In the genomic region with DNA sequence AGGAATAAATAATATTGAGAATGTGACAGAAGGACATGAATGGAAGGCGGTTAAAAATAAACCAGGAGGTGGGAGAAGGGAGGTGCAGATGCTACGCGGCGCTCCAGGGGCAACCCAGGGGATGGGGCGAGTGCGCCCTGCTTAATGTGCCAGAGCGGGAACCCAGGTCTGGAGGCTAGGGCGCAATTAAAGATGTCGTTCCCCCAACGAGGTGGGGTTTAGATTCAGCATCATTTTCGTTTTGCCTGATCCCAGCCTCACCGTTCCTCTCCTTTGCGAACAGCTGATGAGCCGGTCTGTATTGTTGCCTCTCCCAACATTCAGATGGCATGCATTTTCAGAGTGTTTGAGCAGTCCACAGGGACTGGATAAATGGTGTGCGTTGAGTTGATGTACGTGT, we compare ENCODE assay signal across 8 mouse cellular contexts. TPM values are rescaled to one million over a fixed set of nuclear protein-coding genes. Genes with fewer than 3 reads are reported as not detected.
A peak's percentile ranks its signal among the peaks of the same experiment; 100 is the strongest.
DNase-seq lines count a peak whose midpoint lies in the region; ATAC-seq and TF ChIP-seq lines count a peak whose summit lies in the region.

No protein-coding gene starts in this region.

- H3K4me1 ChIP-seq in hindbrain, embryonic 11.5 days (replicated peaks; ENCODE audit: control insufficient read depth, insufficient read depth, low read length): no peaks in the 10 kb centered on the region
- H3K4me1 ChIP-seq in midbrain, embryonic 13.5 days (replicated peaks): 0 out of 2 replicates have a peak, but pooled peaks cover 7% of the 10 kb centered on the region
- H3K4me1 ChIP-seq in thymus, adult 2 months (replicated peaks; ENCODE audit: control insufficient read depth, insufficient read depth, low read length): no peaks in the 10 kb centered on the region

- H3K27me3 ChIP-seq in hindbrain, embryonic 11.5 days (ENCODE audit: control insufficient read depth, insufficient read depth, low read length): no peaks in the 10 kb centered on the region
- H3K27me3 ChIP-seq in midbrain, embryonic 13.5 days: peaks cover 7% of the 10 kb centered on the region; the same call in 1 of the 2 replicates
- H3K27me3 ChIP-seq in thymus, adult 2 months (ENCODE audit: control insufficient read depth, insufficient read depth, low read length): no peaks in the 10 kb centered on the region

- DNase-seq in layer of hippocampus, adult 18-20 months (ENCODE audit: low spot score in 2 of 2): peak; percentile 44 to 60
- DNase-seq in layer of hippocampus, adult 11-12 months (ENCODE audit: low spot score): no peak
- peak; percentile 17 for DNase-seq in embryo, embryonic 9.5 days (ENCODE audit: extremely low spot score)
- DNase-seq in hindbrain, embryonic 11.5 days (ENCODE audit: low spot score): peak; percentile 36
- no peak for DNase-seq in urinary bladder, postnatal 25 days (ENCODE audit: low spot score)
- DNase-seq in thymus, adult 2 months: no peak

- H3K4me3 ChIP-seq in hindbrain, embryonic 11.5 days (ENCODE audit: low read depth, low read length): peak overlapping the region; percentile 30
- H3K4me3 ChIP-seq in midbrain, embryonic 13.5 days (replicated peaks): peak overlapping the region; percentile 61
- H3K4me3 ChIP-seq in thymus, adult 2 months (ENCODE audit: control insufficient read depth, insufficient read depth, low read length): no peak overlapping the region

- WGBS in hindbrain, embryonic 11.5 days: 2% methylated on average over 16 of the region's 16 CpGs
- 1% methylated on average over 16 of the region's 16 CpGs for WGBS in midbrain, embryonic 13.5 days
- WGBS in thymus, adult 2 months: 9% methylated on average over 16 of the region's 16 CpGs

- no peaks in the 10 kb centered on the region for H3K9me3 ChIP-seq in hindbrain, embryonic 11.5 days (ENCODE audit: control insufficient read depth, low read length)
- no peaks in the 10 kb centered on the region for H3K9me3 ChIP-seq in midbrain, embryonic 13.5 days

- H3K4me2 ChIP-seq in hindbrain, embryonic 11.5 days (replicated peaks; ENCODE audit: low read depth, low read length): peak overlapping the region; percentile 89
- peak overlapping the region; percentile 84 for H3K4me2 ChIP-seq in midbrain, embryonic 13.5 days (replicated peaks)

- peak; percentile 48; the same call in 1 of the 2 replicates for ATAC-seq in hindbrain, embryonic 11.5 days (ENCODE audit: low FRiP score)
- peak; percentile 48 for ATAC-seq in midbrain, embryonic 13.5 days
- no peak for ATAC-seq in megakaryocyte progenitor cell, adult 5-6 weeks (replicated peaks; ENCODE audit: poor library complexity)

- H3K36me3 ChIP-seq in hindbrain, embryonic 11.5 days (ENCODE audit: control insufficient read depth, insufficient read depth, low read length): no peaks in the 10 kb centered on the region
- H3K36me3 ChIP-seq in midbrain, embryonic 13.5 days: peaks cover 3% of the 10 kb centered on the region; the same call in 1 of the 2 replicates
- no peaks in the 10 kb centered on the region for H3K36me3 ChIP-seq in thymus, adult 2 months (ENCODE audit: control insufficient read depth, insufficient read depth, low read length)

- H3K27ac ChIP-seq in hindbrain, embryonic 11.5 days (ENCODE audit: low read depth, low read length): no peak overlapping the region
- H3K27ac ChIP-seq in midbrain, embryonic 13.5 days: 0 out of 2 replicates have a peak overlapping the region, but pooled peaks have one; percentile 16
- H3K27ac ChIP-seq in thymus, adult 2 months (ENCODE audit: control insufficient read depth, insufficient read depth, low read length): no peak overlapping the region

- TF ChIP-seq POLR2A in thymus, adult 2 months (IDR thresholded peaks at IDR 0.05; ENCODE audit: control insufficient read depth, extremely low read depth, insufficient read depth, low read length, poor library complexity): no peak

- H3K9ac ChIP-seq in hindbrain, embryonic 11.5 days (ENCODE audit: low read depth, low read length): 0 out of 2 replicates have a peak overlapping the region, but pooled peaks have one; percentile 15
- peak overlapping the region; percentile 72 for H3K9ac ChIP-seq in midbrain, embryonic 13.5 days (replicated peaks)

- no peak for TF ChIP-seq CTCF in thymus, adult 2 months (IDR thresholded peaks at IDR 0.05; ENCODE audit: borderline replicate concordance, control insufficient read depth, extremely low read depth, insufficient read depth, low read length, poor library complexity)

RNA-seq across cellular contexts. Expression of a gene that starts 0.7 kb away (rescaled TPM):
- total RNA-seq in layer of hippocampus, adult 18-20 months (2021): 10 to 100 TPM; 40.5 to 42.7 TPM
- 0.17 and 0.28 TPM in 2 replicates for polyA plus RNA-seq in hindbrain, embryonic 11.5 days (2014; fragmentation: Nextera tagmentation; extraction: Ambion mirVana)
- polyA plus RNA-seq in midbrain, embryonic 13.5 days (2015; fragmentation: Nextera tagmentation; extraction: Ambion mirVana): 5.5 and 6.5 TPM in 2 replicates
- total RNA-seq in megakaryocyte progenitor cell, adult 5-6 weeks (2015): not detected in 2 replicates
- not detected in 2 replicates for total RNA-seq in megakaryocyte progenitor cell, adult 5-6 weeks (2017)
- 0.03 TPM in 1 of 2 replicates, not detected in the other for polyA plus RNA-seq in thymus, adult 2 months (2012; rRNA removed)

Comparison
In these comparisons a context has a peak if more than half of its experiments do, and no peak if none do; other contexts are left out.
1. DNase-seq: peak in layer of hippocampus, adult 18-20 months (2 of 2), embryo, embryonic 9.5 days (single experiment) and hindbrain, embryonic 11.5 days (single experiment); none in layer of hippocampus, adult 11-12 months (single experiment), urinary bladder, postnatal 25 days (single experiment) and thymus, adult 2 months (single experiment).